Mouse (Mus musculus): Measurements from ENCODE around the gene Ttc33. TPM values are rescaled to one million over a fixed set of nuclear protein-coding genes. Genes with fewer than 3 reads are reported as not detected.

Gene Ttc33
- polyA plus RNA-seq, 1 experiment from 2014 or later = 43.5 TPM

- Histone ChIP-seq H3K27me3 (no peaks in the 10 kb centered on the region), H3K4me2 (no peak overlapping the region), H3K9me3 (no peaks in the 10 kb centered on the region), H3K4me3 (no peak overlapping the region), H3K27ac (no peak overlapping the region), H3K36me3 (no peaks in the 10 kb centered on the region), H3K9ac (no peak overlapping the region), H3K4me1 (peaks cover 11% of the 10 kb centered on the region)
- 80% methylated on average over 4 of the region's 4 CpGs for WGBS
- ATAC-seq (ENCODE audit: borderline replicate concordance, extremely low read depth, low FRiP score, low TSS enrichment) = no peak
Observed at GRCm38 (mm10) chr15:5149187-5149586, 36.1 kb upstream of the Ttc33 start.

DNA sequence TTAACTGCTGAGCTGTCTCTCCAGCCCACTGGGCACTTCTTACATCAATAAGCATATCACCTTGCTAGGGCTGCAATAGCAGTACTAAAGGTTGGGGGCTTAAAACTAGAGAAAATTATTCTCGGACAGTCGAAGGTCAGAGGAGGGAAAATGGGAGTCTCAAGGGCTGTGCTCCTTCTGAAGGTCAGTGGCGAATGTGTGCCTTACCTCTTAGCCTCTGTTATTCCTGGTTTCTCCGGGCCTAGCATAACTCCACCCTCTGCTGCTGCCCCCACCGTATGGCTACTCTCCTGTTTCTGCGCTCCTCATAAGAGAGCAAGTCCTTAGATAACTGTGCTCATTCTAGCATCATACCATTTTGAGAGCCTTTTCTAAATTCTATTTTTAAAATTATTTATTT lies 33.2 kb upstream of the Ttc33 start:
- WGBS = 84% methylated on average over 6 of the region's 6 CpGs
- Histone ChIP-seq H3K9me3 (no peaks in the 10 kb centered on the region), H3K4me3 (no peak overlapping the region), H3K27ac (no peak overlapping the region), H3K36me3 (no peaks in the 10 kb centered on the region), H3K27me3 (no peaks in the 10 kb centered on the region), H3K4me1 (peaks cover 12% of the 10 kb centered on the region; the same call in 1 of the 2 replicates), H3K9ac (no peak overlapping the region), H3K4me2 (no peak overlapping the region)
- ATAC-seq (ENCODE audit: borderline replicate concordance, extremely low read depth, low FRiP score, low TSS enrichment) = no peak

- H3K36me3 ChIP-seq = no peaks in the 10 kb centered on the region
Observed at GRCm38 (mm10) chr15:5154621-5155020, 30.7 kb upstream of the Ttc33 start.

DNA sequence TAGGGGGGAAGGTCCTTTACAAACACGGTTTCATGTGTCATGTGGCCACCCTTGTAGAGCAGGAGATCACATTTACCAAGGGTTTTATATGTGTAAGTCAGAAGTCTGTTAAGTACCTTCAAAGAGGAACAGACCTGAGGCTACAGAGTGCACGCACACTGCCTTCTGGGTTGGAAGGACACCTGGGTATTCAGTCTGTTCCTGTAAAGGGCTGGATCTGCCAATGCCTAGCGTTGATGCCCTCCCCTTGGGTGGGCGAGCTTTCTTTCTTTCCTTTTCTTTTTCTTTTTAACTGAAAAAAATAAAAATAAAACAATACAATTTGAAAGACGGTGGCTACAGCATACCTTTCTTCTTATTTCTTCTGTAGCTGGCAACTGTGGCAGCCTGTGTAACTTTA lies 30.2 kb upstream of the Ttc33 start:
- no peak for ATAC-seq (ENCODE audit: borderline replicate concordance, extremely low read depth, low FRiP score, low TSS enrichment)
- Histone ChIP-seq H3K27me3 (no peaks in the 10 kb centered on the region), H3K4me1 (peaks cover 12% of the 10 kb centered on the region; the same call in 1 of the 2 replicates), H3K4me2 (no peak overlapping the region), H3K4me3 (no peak overlapping the region), H3K27ac (no peak overlapping the region), H3K36me3 (no peaks in the 10 kb centered on the region), H3K9ac (no peak overlapping the region), H3K9me3 (no peaks in the 10 kb centered on the region)
- WGBS = 67% methylated on average over 5 of the region's 5 CpGs

More at GRCm38 (mm10) chr15:5154621-5155020, 30.7 kb upstream of the Ttc33 start:
- no peak overlapping the region for H3K27ac ChIP-seq
- H3K4me1 ChIP-seq = peaks cover 12% of the 10 kb centered on the region; the same call in 1 of the 2 replicates
- no peak for ATAC-seq (ENCODE audit: borderline replicate concordance, extremely low read depth, low FRiP score, low TSS enrichment)
- no peaks in the 10 kb centered on the region for H3K27me3 ChIP-seq
- H3K4me2 ChIP-seq = no peak overlapping the region
- 53% methylated on average over 9 of the region's 9 CpGs for WGBS
- no peak overlapping the region for H3K9ac ChIP-seq
- H3K9me3 ChIP-seq = no peaks in the 10 kb centered on the region
- H3K4me3 ChIP-seq = no peak overlapping the region

GRCm38 (mm10) chr15:5156355-5156754 lies 29.0 kb upstream of the Ttc33 start:
- peaks cover 12% of the 10 kb centered on the region; the same call in 1 of the 2 replicates for H3K4me1 ChIP-seq
- no peaks in the 10 kb centered on the region for H3K27me3 ChIP-seq
- ATAC-seq (ENCODE audit: borderline replicate concordance, extremely low read depth, low FRiP score, low TSS enrichment) = no peak
- 0 out of 2 replicates have a peak, but pooled peaks cover 6% of the 10 kb centered on the region for H3K36me3 ChIP-seq
- H3K9me3 ChIP-seq = no peaks in the 10 kb centered on the region
- no peak overlapping the region for H3K27ac ChIP-seq
- WGBS = 83% methylated on average over 4 of the region's 4 CpGs
- no peak overlapping the region for H3K4me3 ChIP-seq
- H3K4me2 ChIP-seq = no peak overlapping the region
- H3K9ac ChIP-seq = no peak overlapping the region

DNA sequence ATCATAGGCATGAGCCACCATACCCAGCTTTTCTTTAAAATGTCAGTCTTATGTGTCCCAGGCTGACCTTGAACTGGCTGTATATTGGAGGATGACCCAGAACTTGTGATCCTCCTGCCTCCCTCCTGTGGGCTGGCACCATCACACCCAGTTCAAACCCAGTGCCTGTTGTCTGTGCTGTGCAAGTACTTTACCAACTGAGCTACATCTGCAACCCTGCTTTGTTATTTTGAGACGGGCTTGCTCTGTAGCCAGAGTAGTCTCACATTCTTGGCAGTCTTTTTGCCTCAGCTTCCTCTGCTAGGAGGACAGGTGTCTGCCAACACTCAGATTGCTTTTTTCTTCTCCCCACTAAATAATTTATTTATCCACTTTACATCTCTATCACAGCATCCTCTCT lies 27.9 kb upstream of the Ttc33 start:
- 0 out of 2 replicates have a peak, but pooled peaks cover 6% of the 10 kb centered on the region for H3K36me3 ChIP-seq
- no peak overlapping the region for H3K27ac ChIP-seq
- H3K9ac ChIP-seq = no peak overlapping the region
- peaks cover 12% of the 10 kb centered on the region; the same call in 1 of the 2 replicates for H3K4me1 ChIP-seq
- H3K27me3 ChIP-seq = no peaks in the 10 kb centered on the region
- WGBS = 68% methylated on average over 1 of the region's 1 CpGs
- ATAC-seq (ENCODE audit: borderline replicate concordance, extremely low read depth, low FRiP score, low TSS enrichment) = no peak
- no peak overlapping the region for H3K4me2 ChIP-seq
- no peaks in the 10 kb centered on the region for H3K9me3 ChIP-seq
- no peak overlapping the region for H3K4me3 ChIP-seq

DNA sequence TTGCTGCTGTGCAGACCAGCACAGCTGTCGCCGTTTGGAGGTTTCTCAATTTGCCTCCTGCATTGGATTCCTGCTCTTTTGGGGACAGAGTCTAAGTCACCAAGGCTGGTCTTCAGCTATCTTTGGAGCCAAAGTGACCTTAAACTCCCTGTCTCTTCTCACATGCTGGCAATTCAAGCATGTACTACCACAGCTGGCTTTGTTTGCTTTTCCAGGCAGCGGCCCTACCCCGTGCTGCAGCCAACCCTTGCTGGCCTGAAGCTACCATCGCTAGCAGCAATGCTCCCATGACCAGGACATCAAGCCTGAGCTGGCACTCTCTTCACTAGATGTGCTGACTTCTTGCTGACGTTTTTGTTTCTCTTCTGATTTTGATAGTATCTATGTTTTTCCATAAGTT lies 26.5 kb upstream of the Ttc33 start:
- no peaks in the 10 kb centered on the region for H3K9me3 ChIP-seq
- ATAC-seq (ENCODE audit: borderline replicate concordance, extremely low read depth, low FRiP score, low TSS enrichment) = no peak
- peaks cover 15% of the 10 kb centered on the region; the same call in 1 of the 2 replicates for H3K36me3 ChIP-seq
- no peaks in the 10 kb centered on the region for H3K27me3 ChIP-seq
- no peak overlapping the region for H3K27ac ChIP-seq
- H3K4me1 ChIP-seq = peaks cover 12% of the 10 kb centered on the region; the same call in 1 of the 2 replicates
- 51% methylated on average over 6 of the region's 6 CpGs for WGBS
- no peak overlapping the region for H3K4me3 ChIP-seq
- no peak overlapping the region for H3K9ac ChIP-seq
- H3K4me2 ChIP-seq = no peak overlapping the region

DNA sequence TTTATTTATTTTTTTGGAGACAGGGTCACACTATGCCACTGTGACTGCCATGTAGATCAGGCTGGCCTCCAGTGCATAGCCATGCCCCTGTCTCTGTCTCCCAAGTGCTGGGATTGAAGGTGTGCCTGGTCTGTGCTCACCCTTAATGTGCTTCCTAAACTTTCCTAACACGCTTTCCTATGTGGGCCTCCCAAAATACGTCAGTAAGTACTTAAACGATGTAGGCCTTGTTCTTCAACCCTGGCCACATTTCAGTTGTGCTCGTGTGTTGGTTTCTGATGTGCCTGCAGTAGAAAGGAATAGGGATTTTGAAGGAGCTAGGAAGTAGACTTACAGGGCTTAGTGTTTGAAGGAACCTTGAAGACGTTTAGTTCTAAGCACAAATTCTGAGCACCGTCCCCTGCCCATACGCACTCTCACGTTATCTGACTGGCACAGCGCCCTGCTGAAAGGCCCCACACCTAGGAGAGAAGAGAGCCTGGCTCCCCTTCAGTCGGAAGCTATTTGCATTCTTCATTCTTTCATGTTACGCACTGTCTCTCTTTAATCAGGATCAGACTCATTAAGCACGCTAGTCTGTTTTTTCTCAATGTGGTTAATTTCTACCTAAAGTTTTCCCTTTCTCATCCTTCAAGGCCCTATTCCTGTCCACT lies 20.1 kb upstream of the Ttc33 start:
- H3K27ac ChIP-seq = no peak overlapping the region
- H3K27me3 ChIP-seq = no peaks in the 10 kb centered on the region
- H3K4me1 ChIP-seq = no peaks in the 10 kb centered on the region
- no peaks in the 10 kb centered on the region for H3K9me3 ChIP-seq
- no peak overlapping the region for H3K9ac ChIP-seq
- H3K36me3 ChIP-seq = peaks cover 55% of the 10 kb centered on the region
- 84% methylated on average over 12 of the region's 12 CpGs for WGBS
- H3K4me2 ChIP-seq = no peak overlapping the region
- ATAC-seq (ENCODE audit: borderline replicate concordance, extremely low read depth, low FRiP score, low TSS enrichment) = no peak
- H3K4me3 ChIP-seq = no peak overlapping the region

DNA sequence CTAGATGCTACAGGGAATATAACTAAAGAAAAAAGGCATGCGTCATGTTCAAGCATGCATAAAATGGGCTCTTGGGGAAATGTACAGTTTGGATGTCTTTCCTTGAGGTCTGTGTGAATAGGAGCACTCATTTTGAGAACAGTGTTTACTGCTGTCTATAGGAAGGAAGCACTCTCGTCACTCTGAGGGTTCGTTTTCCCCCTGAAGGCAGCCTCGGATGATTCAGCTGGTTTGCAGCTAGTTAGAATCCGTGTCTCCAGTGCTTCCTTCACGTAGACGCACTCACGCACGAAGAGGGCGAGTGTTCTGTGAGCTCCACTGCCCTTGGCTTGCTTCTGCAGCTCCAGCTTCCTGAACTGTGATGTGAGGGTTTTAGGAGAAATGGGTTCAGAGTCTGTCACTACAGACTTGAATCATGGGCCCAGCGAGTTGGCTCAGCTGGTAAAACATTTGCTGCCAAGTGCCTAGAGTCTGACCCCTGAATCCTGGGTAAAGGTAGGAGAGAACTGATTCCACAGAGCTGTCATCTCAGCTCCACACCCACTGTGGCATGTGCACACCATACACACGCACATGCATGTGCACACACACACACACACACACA lies 12.0 kb upstream of the Ttc33 start:
- H3K27ac ChIP-seq = no peak overlapping the region
- no peaks in the 10 kb centered on the region for H3K4me1 ChIP-seq
- no peak overlapping the region for H3K4me3 ChIP-seq
- H3K9me3 ChIP-seq = no peaks in the 10 kb centered on the region
- H3K27me3 ChIP-seq = no peaks in the 10 kb centered on the region
- peaks cover 62% of the 10 kb centered on the region for H3K36me3 ChIP-seq
- 90% methylated on average over 12 of the region's 12 CpGs for WGBS
- ATAC-seq (ENCODE audit: borderline replicate concordance, extremely low read depth, low FRiP score, low TSS enrichment) = no peak
- no peak overlapping the region for H3K4me2 ChIP-seq
- H3K9ac ChIP-seq = no peak overlapping the region

DNA sequence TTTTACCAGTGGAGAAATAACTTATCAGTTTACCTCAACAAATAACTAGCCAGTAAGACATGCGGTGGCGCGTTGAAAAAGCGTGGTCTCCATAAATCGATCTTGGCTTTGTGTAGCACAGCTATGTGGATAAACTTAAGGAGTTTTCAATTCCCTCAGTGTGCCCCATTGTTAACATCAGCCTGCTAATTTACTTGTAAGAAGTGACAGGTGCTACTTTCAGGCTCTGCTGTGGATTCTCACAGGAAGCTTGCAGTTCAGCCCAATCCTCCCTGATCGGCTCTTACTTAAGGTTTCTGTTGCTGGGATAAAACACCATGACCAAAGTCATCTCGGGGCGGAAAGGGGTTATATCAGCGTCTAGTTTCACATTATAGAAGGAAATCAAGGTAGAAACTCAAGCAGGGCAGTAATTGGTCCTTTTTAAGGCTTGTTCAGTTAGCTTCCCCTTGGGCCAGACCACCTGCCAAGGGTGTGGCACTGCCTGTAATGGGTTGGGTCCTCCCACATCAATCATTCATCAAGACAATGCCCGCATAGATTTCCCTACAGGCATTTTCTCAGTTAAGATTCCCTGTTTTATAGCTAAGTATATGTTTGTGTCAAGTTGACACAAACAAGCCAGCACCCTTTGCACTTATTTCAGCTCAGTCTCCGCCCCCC lies 526 bp upstream of the Ttc33 start:
- Histone ChIP-seq H3K4me1 (peaks cover 10% of the 10 kb centered on the region; the same call in 1 of the 2 replicates), H3K9me3 (no peaks in the 10 kb centered on the region), H3K36me3 (0 out of 2 replicates have a peak, but pooled peaks cover 1% of the 10 kb centered on the region), H3K27ac (peak overlapping the region; percentile 92), H3K27me3 (no peaks in the 10 kb centered on the region), H3K9ac (peak overlapping the region; percentile 91), H3K4me2 (peak overlapping the region; percentile 68), H3K4me3 (peak overlapping the region; percentile 97)
- ATAC-seq (ENCODE audit: borderline replicate concordance, extremely low read depth, low FRiP score, low TSS enrichment) = peak; percentile 37; the same call in 1 of the 2 replicates
- WGBS = 45% methylated on average over 10 of the region's 11 CpGs

DNA sequence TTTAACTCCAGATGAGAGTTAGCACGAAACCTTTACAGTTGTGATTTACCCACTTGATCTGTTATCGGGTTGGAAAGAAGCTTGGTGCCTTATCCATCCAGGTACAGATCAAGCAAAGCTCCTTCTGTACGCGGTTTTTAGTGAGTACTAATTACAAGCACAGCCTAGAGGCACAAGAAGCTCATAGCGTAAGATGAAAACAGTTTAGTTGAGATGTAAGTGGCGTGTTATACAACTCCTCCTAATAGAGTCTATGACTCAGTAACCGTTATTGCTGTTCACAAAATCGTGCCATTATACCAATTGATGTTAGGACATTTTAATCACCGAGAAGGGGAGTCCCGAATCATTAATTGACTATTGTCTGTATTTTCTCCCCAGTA lies 959 bp downstream of the Ttc33 start:
- H3K36me3 ChIP-seq = peaks cover 9% of the 10 kb centered on the region
- WGBS = 33% methylated on average over 10 of the region's 10 CpGs
- H3K9ac ChIP-seq = peak overlapping the region; percentile 91
- no peaks in the 10 kb centered on the region for H3K27me3 ChIP-seq
- H3K4me3 ChIP-seq = peak overlapping the region; percentile 97
- H3K9me3 ChIP-seq = no peaks in the 10 kb centered on the region
- H3K27ac ChIP-seq = 0 out of 2 replicates have a peak overlapping the region, but pooled peaks have one; percentile 92
- peaks cover 10% of the 10 kb centered on the region; the same call in 1 of the 2 replicates for H3K4me1 ChIP-seq
- no peak for ATAC-seq (ENCODE audit: borderline replicate concordance, extremely low read depth, low FRiP score, low TSS enrichment)
- peak overlapping the region; percentile 68 for H3K4me2 ChIP-seq

DNA sequence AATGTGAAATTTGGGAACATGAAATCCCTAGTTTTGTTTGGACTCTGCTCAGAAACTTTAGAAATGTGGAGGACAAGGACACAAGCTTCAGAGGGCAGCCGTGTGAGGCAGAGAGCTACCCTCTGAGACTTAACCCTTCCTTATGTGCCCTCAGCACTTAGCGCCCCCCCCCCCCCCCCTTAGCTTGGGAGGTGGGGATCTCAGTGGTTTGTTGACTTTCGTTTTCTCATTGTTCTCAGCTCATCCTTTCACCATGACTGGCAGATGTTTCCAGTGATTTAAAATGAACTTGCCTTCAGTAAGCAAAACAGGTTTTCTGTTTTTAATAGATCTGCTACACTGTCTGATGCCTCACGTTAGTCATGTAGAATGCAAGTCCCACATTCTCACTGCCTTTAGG lies 1.8 kb downstream of the Ttc33 start:
- no peak for ATAC-seq (ENCODE audit: borderline replicate concordance, extremely low read depth, low FRiP score, low TSS enrichment)
- Histone ChIP-seq H3K9me3 (no peaks in the 10 kb centered on the region), H3K4me1 (peaks cover 10% of the 10 kb centered on the region; the same call in 1 of the 2 replicates), H3K27me3 (no peaks in the 10 kb centered on the region), H3K27ac (no peak overlapping the region), H3K4me2 (no peak overlapping the region), H3K36me3 (peaks cover 14% of the 10 kb centered on the region), H3K9ac (no peak overlapping the region), H3K4me3 (no peak overlapping the region)
- 43% methylated on average over 4 of the region's 4 CpGs for WGBS

All from lung, embryonic 15.5 days (tissue).